Mouse (Mus musculus) kidney, embryonic 14.5 days (tissue): ENCODE results near the gene Alkbh6. TPM values are rescaled to one million over a fixed set of nuclear protein-coding genes. Genes with fewer than 3 reads are reported as not detected.

Experiments used
- ATAC-seq: fragments of 200-750 bp; cut with Nextera tagmentation; 2 replicates; pipeline ENCODE4 v1.8.0; 2017; ENCODE audit warnings: moderate number of reproducible peaks, mild to moderate bottlenecking, moderate TSS enrichment, moderate library complexity; ENCODE audit not compliant: low FRiP score, low TSS enrichment
- H3K27ac ChIP-seq: fragments of 300-500 bp; sonication (generic); 2 replicates; pipeline ENCODE4 v1.5.1; 2014; ENCODE audit warnings: low read depth, mild to moderate bottlenecking, low read length, moderate library complexity, mixed read lengths
- H3K27me3 ChIP-seq: fragments of 300-500 bp; sonication (generic); 2 replicates; pipeline ENCODE4 v1.6.1; 2014; ENCODE audit warnings: mild to moderate bottlenecking, low read length; ENCODE audit not compliant: control insufficient read depth, insufficient read depth
- H3K36me3 ChIP-seq: fragments of 300-500 bp; sonication (generic); 2 replicates; pipeline ENCODE4 v1.6.1; 2014; ENCODE audit warnings: low read length, mixed read lengths; ENCODE audit not compliant: control insufficient read depth, insufficient read depth
- H3K4me1 ChIP-seq: fragments of 300-500 bp; sonication (generic); 2 replicates; pipeline ENCODE4 v1.6.1; 2014; ENCODE audit warnings: low read length, mixed read lengths; ENCODE audit not compliant: control insufficient read depth, insufficient read depth
- H3K4me2 ChIP-seq: fragments of 300-500 bp; sonication (generic); replicated peaks from 2 replicates; pipeline ENCODE4 v1.6.1; 2014; ENCODE audit warnings: low read depth, mild to moderate bottlenecking, low read length
- H3K4me3 ChIP-seq: fragments of 300-500 bp; sonication (generic); 2 replicates; pipeline ENCODE4 v1.5.1; 2014; ENCODE audit warnings: mild to moderate bottlenecking, low read length
- H3K9ac ChIP-seq: fragments of 300-500 bp; sonication (generic); 2 replicates; pipeline ENCODE4 v1.6.1; 2014; ENCODE audit warnings: low read depth, mild to moderate bottlenecking, low read length, moderate library complexity
- H3K9me3 ChIP-seq: fragments of 300-500 bp; sonication (generic); 2 replicates; pipeline ENCODE4 v1.6.1; 2016; ENCODE audit warnings: low read length; ENCODE audit not compliant: control insufficient read depth
- WGBS: fragments of 180-500 bp; shearing (Covaris S2); extraction: QIAGEN DNeasy Blood & Tissue Kit; methylation state at CpG from one replicate; pipeline ENCODE4 v1.1.7; 2014; 5-methylcytosine and 5-hydroxymethylcytosine counted together
- polyA plus RNA-seq: library from polyadenylated mRNA; unstranded; fragments of >200 nt; fragmentation: Nextera tagmentation; extraction: Ambion mirVana; gene quantifications from 2 replicates; pipeline ENCODE4 v1.2.1, GENCODE M21; 2014

Gene Alkbh6
- polyA plus RNA-seq, 1 experiment from 2014 or later = 85.5 TPM

DNA sequence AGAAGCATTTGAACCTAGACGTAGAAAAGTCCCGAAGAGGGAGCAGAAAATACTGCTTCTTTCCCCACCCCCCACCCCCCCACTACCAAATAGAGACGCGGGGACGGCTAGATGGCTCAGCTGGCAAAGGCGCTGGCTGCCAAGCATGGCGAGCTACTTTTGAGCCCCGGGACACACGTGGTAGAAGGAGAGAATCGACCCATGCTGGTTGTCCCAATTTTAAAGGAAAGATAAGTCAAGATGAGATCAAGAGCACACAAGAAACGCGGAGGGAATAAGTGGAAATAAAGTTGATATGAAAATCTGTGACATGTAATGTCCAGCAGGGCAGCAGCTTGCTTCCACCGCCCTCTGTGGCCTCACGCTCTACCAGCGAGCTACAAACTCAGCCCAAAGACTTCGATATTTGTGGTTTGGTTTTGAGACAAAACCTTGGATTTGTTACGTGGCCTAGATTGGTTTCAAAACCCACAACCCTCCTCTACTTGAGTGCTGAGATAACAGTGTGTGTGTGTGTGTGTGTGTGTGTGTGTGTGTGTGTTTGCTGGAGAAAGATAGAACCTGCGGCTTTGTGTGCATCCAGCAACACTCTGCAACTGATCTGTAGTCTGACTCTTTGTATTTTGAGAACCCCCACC lies 24.2 kb downstream of the Alkbh6 start:
- Histone ChIP-seq H3K27ac (no peak overlapping the region), H3K36me3 (no peaks in the 10 kb centered on the region), H3K4me3 (no peak overlapping the region), H3K9ac (no peak overlapping the region), H3K4me2 (no peak overlapping the region), H3K27me3 (peaks cover 13% of the 10 kb centered on the region; the same call in 1 of the 2 replicates), H3K4me1 (no peaks in the 10 kb centered on the region), H3K9me3 (no peaks in the 10 kb centered on the region)
- 69% methylated on average over 18 of the region's 18 CpGs for WGBS
- ATAC-seq = no peak

GRCm38 (mm10) chr7:30333436-30333835 lies 24.9 kb downstream of the Alkbh6 start:
- H3K4me2 ChIP-seq = no peak overlapping the region
- no peak overlapping the region for H3K4me3 ChIP-seq
- no peaks in the 10 kb centered on the region for H3K36me3 ChIP-seq
- no peaks in the 10 kb centered on the region for H3K4me1 ChIP-seq
- H3K9me3 ChIP-seq = no peaks in the 10 kb centered on the region
- peaks cover 13% of the 10 kb centered on the region; the same call in 1 of the 2 replicates for H3K27me3 ChIP-seq
- H3K27ac ChIP-seq = no peak overlapping the region
- 46% methylated on average over 4 of the region's 4 CpGs for WGBS
- H3K9ac ChIP-seq = no peak overlapping the region
- no peak for ATAC-seq

GRCm38 (mm10) chr7:30334563-30334962 lies 26.0 kb downstream of the Alkbh6 start:
- no peak overlapping the region for H3K9ac ChIP-seq
- peaks cover 16% of the 10 kb centered on the region; the same call in 1 of the 2 replicates for H3K27me3 ChIP-seq
- H3K4me2 ChIP-seq = no peak overlapping the region
- no peaks in the 10 kb centered on the region for H3K9me3 ChIP-seq
- no peak overlapping the region for H3K4me3 ChIP-seq
- no peak overlapping the region for H3K27ac ChIP-seq
- WGBS = 69% methylated on average over 5 of the region's 5 CpGs
- H3K4me1 ChIP-seq = no peaks in the 10 kb centered on the region
- ATAC-seq = no peak
- H3K36me3 ChIP-seq = no peaks in the 10 kb centered on the region

DNA sequence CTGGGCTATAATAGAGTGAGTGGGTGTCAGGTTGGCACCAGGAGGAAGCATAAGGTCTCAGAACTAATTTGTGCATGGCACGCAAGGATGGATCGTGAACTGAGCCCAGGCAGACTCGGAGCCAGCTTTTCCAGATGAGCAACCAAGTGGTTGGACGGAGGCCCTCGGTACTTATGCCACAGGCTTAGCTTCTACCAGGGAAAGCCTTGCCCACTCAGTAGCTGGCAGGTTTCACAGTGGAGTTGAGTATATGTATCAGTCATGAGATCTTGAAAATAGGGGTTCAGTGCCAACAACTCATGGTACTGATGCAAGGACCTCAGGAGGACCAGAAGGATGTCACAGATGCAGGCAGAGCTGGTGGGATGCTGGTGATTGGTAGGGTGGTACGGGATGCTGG lies 27.2 kb downstream of the Alkbh6 start:
- H3K4me2 ChIP-seq = no peak overlapping the region
- 72% methylated on average over 6 of the region's 6 CpGs for WGBS
- no peaks in the 10 kb centered on the region for H3K4me1 ChIP-seq
- ATAC-seq = no peak
- H3K9ac ChIP-seq = no peak overlapping the region
- no peaks in the 10 kb centered on the region for H3K9me3 ChIP-seq
- H3K4me3 ChIP-seq = no peak overlapping the region
- no peak overlapping the region for H3K27ac ChIP-seq
- peaks cover 16% of the 10 kb centered on the region; the same call in 1 of the 2 replicates for H3K27me3 ChIP-seq
- H3K36me3 ChIP-seq = no peaks in the 10 kb centered on the region

- H3K27me3 ChIP-seq = peaks cover 16% of the 10 kb centered on the region; the same call in 1 of the 2 replicates
These were observed 27.9 kb downstream of the Alkbh6 start for GRCm38 (mm10) chr7:30336384-30336783.

GRCm38 (mm10) chr7:30339432-30340109 lies 31.1 kb downstream of the Alkbh6 start:
- Histone ChIP-seq H3K9me3 (no peaks in the 10 kb centered on the region), H3K9ac (no peak overlapping the region), H3K4me2 (no peak overlapping the region), H3K4me3 (no peak overlapping the region), H3K27me3 (peaks cover 16% of the 10 kb centered on the region; the same call in 1 of the 2 replicates), H3K4me1 (no peaks in the 10 kb centered on the region), H3K36me3 (no peaks in the 10 kb centered on the region), H3K27ac (no peak overlapping the region)
- 68% methylated on average over 5 of the region's 5 CpGs for WGBS
- no peak for ATAC-seq

More at GRCm38 (mm10) chr7:30336384-30336783, 27.9 kb downstream of the Alkbh6 start:
- H3K4me2 ChIP-seq = no peak overlapping the region
- no peak overlapping the region for H3K27ac ChIP-seq
- no peaks in the 10 kb centered on the region for H3K9me3 ChIP-seq
- no peaks in the 10 kb centered on the region for H3K4me1 ChIP-seq
- H3K4me3 ChIP-seq = no peak overlapping the region
- peak; percentile 48; the same call in 1 of the 2 replicates for ATAC-seq
- no peaks in the 10 kb centered on the region for H3K36me3 ChIP-seq
- WGBS = 4% methylated on average over 9 of the region's 9 CpGs
- H3K9ac ChIP-seq = no peak overlapping the region

- no peak overlapping the region for H3K4me3 ChIP-seq
- no peak overlapping the region for H3K9ac ChIP-seq
- no peak for ATAC-seq
- H3K27me3 ChIP-seq = peaks cover 5% of the 10 kb centered on the region; the same call in 1 of the 2 replicates
- no peak overlapping the region for H3K4me2 ChIP-seq
- no peaks in the 10 kb centered on the region for H3K36me3 ChIP-seq
- no peaks in the 10 kb centered on the region for H3K4me1 ChIP-seq
- H3K27ac ChIP-seq = no peak overlapping the region
- 28% methylated on average over 21 of the region's 21 CpGs for WGBS
- H3K9me3 ChIP-seq = no peaks in the 10 kb centered on the region
These were observed 38.3 kb downstream of the Alkbh6 start for GRCm38 (mm10) chr7:30346635-30347379.

DNA sequence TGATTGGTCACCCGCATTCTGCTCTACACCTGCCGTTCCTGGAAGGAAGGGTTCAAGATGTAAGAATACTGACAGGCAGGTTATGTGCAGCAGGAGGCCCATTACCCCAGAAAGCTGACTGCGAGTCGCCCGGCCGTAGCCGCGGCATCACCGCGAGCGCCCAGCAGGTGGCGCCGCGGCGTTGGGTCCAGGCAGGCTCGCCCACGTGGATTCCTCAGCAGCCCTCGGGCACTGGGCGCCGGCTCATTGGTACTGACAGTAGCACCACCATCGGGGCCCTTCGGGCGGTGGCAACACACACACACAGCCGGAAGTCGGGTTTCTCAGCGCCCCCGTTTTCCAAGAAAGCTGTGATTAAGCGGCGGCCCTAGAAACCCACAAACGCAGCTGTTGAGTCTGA lies 39.3 kb downstream of the Alkbh6 start:
- no peak overlapping the region for H3K4me3 ChIP-seq
- no peak overlapping the region for H3K4me2 ChIP-seq
- H3K27me3 ChIP-seq = peaks cover 5% of the 10 kb centered on the region; the same call in 1 of the 2 replicates
- H3K9me3 ChIP-seq = no peaks in the 10 kb centered on the region
- 2% methylated on average over 29 of the region's 30 CpGs for WGBS
- no peak overlapping the region for H3K27ac ChIP-seq
- no peaks in the 10 kb centered on the region for H3K36me3 ChIP-seq
- no peaks in the 10 kb centered on the region for H3K4me1 ChIP-seq
- no peak overlapping the region for H3K9ac ChIP-seq
- ATAC-seq = peak; percentile 48; the same call in 1 of the 2 replicates
